Mouse (Mus musculus): ENCODE data around the gene Rgma. TPM values are rescaled to one million over a fixed set of nuclear protein-coding genes. Genes with fewer than 3 reads are reported as not detected.

The Rgma gene
- polyA plus RNA-seq (2014; fragmentation: Illumina TruSeq; extraction: RNeasy Lipid Tissue Mini Kit (QIAGEN cat#74804); ENCODE audit: low read depth, low replicate concordance), result not detected

GRCm38 (mm10) chr7:73375257-73376100 lies at the start of gene Rgma:
Gene Rgma (plus strand): TSS chr7:73375509.

Other genes starting within 250 kb of the Rgma start
- 27.7 TPM for gene Chd2, start 166.3 kb downstream of the Rgma start, polyA plus RNA-seq (2014; fragmentation: Illumina TruSeq; extraction: RNeasy Lipid Tissue Mini Kit (QIAGEN cat#74804); ENCODE audit: low read depth, low replicate concordance)

All from adrenal gland, adult 10 weeks (tissue).